Mouse (Mus musculus): ENCODE data around the gene Celf2. TPM values are rescaled to one million over a fixed set of nuclear protein-coding genes. Genes with fewer than 3 reads are reported as not detected.
"Not testable (repeated sequence)": the region's sequence is repeated elsewhere in the genome, so short reads cannot be mapped to it uniquely, and the experiment has no call there.

The Celf2 gene
- polyA plus RNA-seq (2015; fragmentation: Nextera tagmentation; extraction: Ambion mirVana) = 92.9 and 97.4 TPM in 2 replicates

GRCm38 (mm10) chr2:7509463-7509862 lies at the start of gene Celf2:
Gene Celf2 (minus strand): TSS chr2:7509563.
- H3K4me3 ChIP-seq; H3K36me3 ChIP-seq; H3K27me3 ChIP-seq; H3K9me3 ChIP-seq; H3K9ac ChIP-seq; H3K4me2 ChIP-seq; H3K4me1 ChIP-seq; ATAC-seq (ENCODE audit: borderline replicate concordance, extremely low read depth, low FRiP score, low TSS enrichment); H3K27ac ChIP-seq: not testable (repeated sequence)
- WGBS = 89% methylated on average over 9 of the region's 9 CpGs

GRCm38 (mm10) chr2:7555144-7555892 lies 46.0 kb upstream of the Celf2 start:
- no peak overlapping the region for H3K27ac ChIP-seq
- H3K36me3 ChIP-seq = no peaks in the 10 kb centered on the region
- no peak overlapping the region for H3K4me2 ChIP-seq
- WGBS = 87% methylated on average over 4 of the region's 4 CpGs
- ATAC-seq (ENCODE audit: borderline replicate concordance, extremely low read depth, low FRiP score, low TSS enrichment) = no peak
- H3K27me3 ChIP-seq = no peaks in the 10 kb centered on the region
- no peaks in the 10 kb centered on the region for H3K9me3 ChIP-seq
- no peak overlapping the region for H3K4me3 ChIP-seq
- H3K9ac ChIP-seq = no peak overlapping the region
- no peaks in the 10 kb centered on the region for H3K4me1 ChIP-seq

GRCm38 (mm10) chr2:7554601-7555000 lies 45.2 kb upstream of the Celf2 start:
- H3K27me3 ChIP-seq = no peaks in the 10 kb centered on the region
- no peak overlapping the region for H3K9ac ChIP-seq
- 58% methylated on average over 1 of the region's 1 CpGs for WGBS
- no peaks in the 10 kb centered on the region for H3K4me1 ChIP-seq
- H3K27ac ChIP-seq = no peak overlapping the region
- no peaks in the 10 kb centered on the region for H3K9me3 ChIP-seq
- H3K4me3 ChIP-seq = no peak overlapping the region
- no peaks in the 10 kb centered on the region for H3K36me3 ChIP-seq
- no peak overlapping the region for H3K4me2 ChIP-seq
- no peak for ATAC-seq (ENCODE audit: borderline replicate concordance, extremely low read depth, low FRiP score, low TSS enrichment)

DNA sequence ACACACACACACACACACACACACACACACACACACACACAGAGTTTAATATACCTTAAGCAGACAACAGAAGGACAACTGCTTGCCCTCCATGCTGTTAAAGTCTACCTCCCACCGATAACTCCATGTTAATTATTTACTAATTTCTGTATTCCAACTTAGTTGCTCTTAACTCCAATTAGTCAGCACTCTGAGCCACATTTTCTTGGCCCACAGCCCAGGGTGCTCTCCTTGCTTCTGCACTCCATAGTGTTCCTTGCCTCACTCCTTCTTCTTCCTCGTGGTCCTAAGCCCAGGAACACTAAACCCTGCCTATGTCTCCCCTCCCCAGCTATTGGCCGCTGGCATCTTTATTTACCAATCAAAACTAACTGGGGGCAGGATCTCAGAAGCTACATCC lies 43.5 kb upstream of the Celf2 start:
- Histone ChIP-seq H3K27ac (no peak overlapping the region), H3K4me3 (no peak overlapping the region), H3K4me2 (no peak overlapping the region), H3K9me3 (no peaks in the 10 kb centered on the region), H3K27me3 (no peaks in the 10 kb centered on the region), H3K36me3 (no peaks in the 10 kb centered on the region), H3K9ac (no peak overlapping the region), H3K4me1 (no peaks in the 10 kb centered on the region)
- no peak for ATAC-seq (ENCODE audit: borderline replicate concordance, extremely low read depth, low FRiP score, low TSS enrichment)
- 57% methylated on average over 3 of the region's 3 CpGs for WGBS

- Histone ChIP-seq H3K4me1 (no peaks in the 10 kb centered on the region), H3K9me3 (no peaks in the 10 kb centered on the region), H3K27ac (no peak overlapping the region), H3K9ac (no peak overlapping the region), H3K36me3 (no peaks in the 10 kb centered on the region), H3K4me2 (no peak overlapping the region), H3K27me3 (no peaks in the 10 kb centered on the region), H3K4me3 (no peak overlapping the region)
- ATAC-seq (ENCODE audit: borderline replicate concordance, extremely low read depth, low FRiP score, low TSS enrichment) = no peak
- 64% methylated on average over 4 of the region's 4 CpGs for WGBS
Measured at GRCm38 (mm10) chr2:7548886-7549285, 39.5 kb upstream of the Celf2 start.

DNA sequence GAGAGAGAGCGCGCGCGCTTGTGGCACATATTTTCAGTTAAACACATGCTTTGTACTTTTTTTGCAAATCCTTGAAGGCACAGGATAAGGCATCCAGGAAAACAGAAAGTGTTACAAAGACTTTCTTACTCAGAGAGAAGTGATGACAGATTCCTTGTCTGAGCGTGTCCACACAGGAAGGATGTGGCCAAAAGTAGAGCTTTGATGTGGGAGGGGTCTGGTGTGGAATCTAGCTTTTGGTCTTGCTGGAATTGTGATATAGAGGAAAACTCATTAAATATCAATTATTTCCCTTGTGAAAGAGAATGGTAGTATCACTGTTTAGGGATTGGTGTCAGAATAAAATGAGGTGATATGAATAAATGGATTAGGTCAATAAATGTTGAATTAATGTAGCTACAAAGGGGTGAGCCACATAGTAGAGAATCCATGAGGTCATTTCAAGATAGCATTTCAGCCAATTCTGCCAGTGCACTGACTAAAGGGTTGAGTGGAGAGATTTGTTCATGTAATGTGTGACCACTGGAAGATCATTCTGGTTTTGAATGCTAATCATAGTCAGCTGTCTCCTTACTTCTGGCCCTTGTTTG lies 25.3 kb upstream of the Celf2 start:
- Histone ChIP-seq H3K9ac (no peak overlapping the region), H3K27ac (no peak overlapping the region), H3K36me3 (no peaks in the 10 kb centered on the region), H3K9me3 (no peaks in the 10 kb centered on the region), H3K27me3 (no peaks in the 10 kb centered on the region), H3K4me2 (no peak overlapping the region), H3K4me1 (no peaks in the 10 kb centered on the region), H3K4me3 (no peak overlapping the region)
- 51% methylated on average over 5 of the region's 5 CpGs for WGBS
- ATAC-seq (ENCODE audit: borderline replicate concordance, extremely low read depth, low FRiP score, low TSS enrichment) = peak; percentile 84; the same call in 1 of the 2 replicates

DNA sequence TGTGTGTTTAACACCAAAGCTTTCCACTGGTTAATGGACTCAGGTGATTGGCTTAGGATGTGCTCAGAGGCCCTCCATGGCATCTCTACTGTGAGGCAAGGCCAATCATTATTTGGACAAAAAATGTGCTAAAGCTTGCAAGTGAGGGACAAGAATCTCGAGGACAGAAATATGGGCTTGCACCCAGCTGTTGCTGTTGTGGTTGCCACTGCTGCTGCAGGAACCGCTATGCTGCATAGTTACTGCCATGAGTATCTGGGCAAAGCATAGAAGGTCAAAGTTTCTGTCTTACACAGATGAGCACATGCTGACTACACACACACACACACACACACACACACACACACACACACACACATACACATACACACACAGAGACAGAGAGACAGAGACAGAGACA lies 24.8 kb upstream of the Celf2 start:
- Histone ChIP-seq H3K4me2 (no peak overlapping the region), H3K9ac (no peak overlapping the region), H3K9me3 (no peaks in the 10 kb centered on the region), H3K27ac (no peak overlapping the region), H3K36me3 (no peaks in the 10 kb centered on the region), H3K27me3 (no peaks in the 10 kb centered on the region), H3K4me3 (no peak overlapping the region), H3K4me1 (no peaks in the 10 kb centered on the region; the same call in 1 of the 2 replicates)
- 30% methylated on average over 2 of the region's 2 CpGs for WGBS
- peak; percentile 48; the same call in 1 of the 2 replicates for ATAC-seq (ENCODE audit: borderline replicate concordance, extremely low read depth, low FRiP score, low TSS enrichment)

DNA sequence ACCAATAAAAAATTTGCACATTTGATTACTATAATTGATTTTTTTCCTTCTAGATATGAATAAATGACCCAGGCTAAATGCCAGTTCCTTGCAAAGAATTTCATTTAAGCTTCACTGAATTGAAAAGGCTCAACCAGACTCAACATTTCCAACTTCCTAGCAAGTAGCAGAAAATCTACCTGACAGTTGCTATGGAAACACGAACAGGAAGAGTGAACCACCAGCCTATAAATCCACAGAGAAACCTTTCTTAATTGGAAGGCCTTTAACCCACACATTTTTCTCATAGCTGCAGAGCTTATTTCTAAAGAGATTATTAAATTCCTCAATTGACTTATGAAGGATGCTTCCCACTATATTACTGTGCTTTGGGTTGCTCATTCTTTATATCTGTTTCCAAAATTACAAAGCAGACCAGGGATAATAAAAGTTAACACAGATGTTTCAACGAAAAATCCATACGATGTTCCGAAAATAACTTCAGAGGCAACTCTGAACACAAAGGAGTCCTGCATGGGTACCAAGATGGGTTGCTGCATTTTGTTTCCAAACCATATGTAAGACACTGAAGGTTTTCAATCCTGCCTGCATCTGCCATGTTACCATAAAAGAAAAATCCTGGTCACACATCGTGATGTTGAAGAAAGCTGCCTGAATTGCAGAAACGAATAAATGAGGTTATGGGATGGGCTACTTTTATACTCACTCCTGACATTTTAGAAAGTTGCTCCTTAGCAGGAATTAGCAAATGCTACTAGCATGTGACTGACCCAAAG lies 22.0 kb upstream of the Celf2 start:
- Histone ChIP-seq H3K9ac (no peak overlapping the region), H3K4me3 (no peak overlapping the region), H3K4me2 (no peak overlapping the region), H3K4me1 (no peaks in the 10 kb centered on the region; the same call in 1 of the 2 replicates), H3K27ac (no peak overlapping the region), H3K27me3 (no peaks in the 10 kb centered on the region), H3K9me3 (no peaks in the 10 kb centered on the region), H3K36me3 (no peaks in the 10 kb centered on the region)
- ATAC-seq (ENCODE audit: borderline replicate concordance, extremely low read depth, low FRiP score, low TSS enrichment) = no peak
- WGBS = 77% methylated on average over 6 of the region's 6 CpGs

DNA sequence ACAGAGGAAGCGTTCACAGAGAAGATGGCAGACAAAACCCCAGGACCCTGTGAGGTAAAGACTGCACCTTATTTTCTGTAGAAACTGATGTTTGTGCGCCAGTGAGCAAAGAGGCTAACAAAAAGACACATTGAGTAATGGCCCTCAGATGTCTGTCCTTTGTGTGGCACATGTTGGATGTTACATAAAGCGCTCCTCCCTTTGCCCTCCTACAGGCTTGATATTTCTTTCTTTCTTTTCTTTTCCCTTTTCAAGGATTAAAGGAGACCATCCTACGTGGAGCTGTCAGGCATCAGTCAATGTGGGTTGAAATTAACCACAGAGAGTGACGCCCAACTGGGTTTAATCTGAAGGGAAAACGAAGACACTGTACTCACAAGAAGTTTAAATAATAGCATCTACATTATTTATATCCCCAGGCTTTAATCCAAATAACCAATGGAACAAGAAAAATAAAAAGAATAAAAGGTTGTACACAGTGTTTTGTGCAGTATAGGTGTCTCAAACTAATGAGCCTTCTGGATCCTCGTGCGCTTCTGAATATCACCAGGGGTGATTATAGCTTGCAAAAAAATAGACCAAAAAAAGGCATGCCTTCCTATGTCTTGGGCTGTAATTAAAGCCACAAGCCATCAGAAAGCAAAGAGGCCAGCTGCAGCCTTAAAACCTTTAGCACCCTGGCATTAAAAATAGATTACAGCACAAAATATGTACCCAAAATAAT lies 21.3 kb upstream of the Celf2 start:
- WGBS = 75% methylated on average over 8 of the region's 8 CpGs
- ATAC-seq (ENCODE audit: borderline replicate concordance, extremely low read depth, low FRiP score, low TSS enrichment) = no peak

DNA sequence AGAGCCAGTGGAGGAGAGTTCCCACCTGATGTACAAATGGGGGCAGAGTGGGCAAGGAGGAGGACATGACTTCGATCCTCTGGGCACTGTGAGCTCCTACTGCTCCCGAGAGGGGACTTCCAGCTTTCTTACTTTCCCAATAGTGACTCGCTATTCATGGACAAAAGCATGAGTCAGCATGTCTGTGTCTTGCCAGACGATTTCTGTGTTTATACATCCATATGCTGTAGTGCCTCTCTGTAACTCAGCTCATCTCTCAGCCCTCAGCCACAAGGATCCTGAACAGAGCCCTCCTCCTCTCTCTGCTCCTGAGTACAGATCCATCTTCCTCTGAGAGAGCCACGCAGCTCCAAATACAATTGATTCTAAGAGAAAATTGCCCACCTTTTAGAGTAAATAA lies 20.3 kb upstream of the Celf2 start:
- Histone ChIP-seq H3K27me3 (no peaks in the 10 kb centered on the region), H3K4me3 (no peak overlapping the region), H3K4me1 (no peaks in the 10 kb centered on the region; the same call in 1 of the 2 replicates), H3K9ac (no peak overlapping the region), H3K27ac (no peak overlapping the region), H3K9me3 (no peaks in the 10 kb centered on the region), H3K36me3 (no peaks in the 10 kb centered on the region), H3K4me2 (no peak overlapping the region)
- 36% methylated on average over 5 of the region's 5 CpGs for WGBS
- peak; percentile 34; the same call in 1 of the 2 replicates for ATAC-seq (ENCODE audit: borderline replicate concordance, extremely low read depth, low FRiP score, low TSS enrichment)

More for the DNA sequence above, 21.3 kb upstream of the Celf2 start:
- H3K4me1 ChIP-seq = no peaks in the 10 kb centered on the region; the same call in 1 of the 2 replicates
- H3K36me3 ChIP-seq = no peaks in the 10 kb centered on the region
- no peaks in the 10 kb centered on the region for H3K9me3 ChIP-seq
- no peak overlapping the region for H3K27ac ChIP-seq
- H3K4me3 ChIP-seq = no peak overlapping the region
- H3K4me2 ChIP-seq = no peak overlapping the region
- H3K27me3 ChIP-seq = no peaks in the 10 kb centered on the region
- no peak overlapping the region for H3K9ac ChIP-seq

GRCm38 (mm10) chr2:7526696-7527095 lies 17.3 kb upstream of the Celf2 start:
- Histone ChIP-seq H3K9me3 (no peaks in the 10 kb centered on the region), H3K9ac (no peak overlapping the region), H3K27me3 (no peaks in the 10 kb centered on the region), H3K27ac (no peak overlapping the region), H3K4me3 (no peak overlapping the region), H3K4me1 (no peaks in the 10 kb centered on the region; the same call in 1 of the 2 replicates), H3K36me3 (no peaks in the 10 kb centered on the region), H3K4me2 (no peak overlapping the region)
- 41% methylated on average over 6 of the region's 6 CpGs for WGBS
- ATAC-seq (ENCODE audit: borderline replicate concordance, extremely low read depth, low FRiP score, low TSS enrichment) = no peak
